Mouse (Mus musculus): ENCODE measurements around the gene Mapkapk3.
"Not testable (repeated sequence)": the region's sequence is repeated elsewhere in the genome, so short reads cannot be mapped to it uniquely, and the experiment has no call there.

Mapkapk3 gene

DNA sequence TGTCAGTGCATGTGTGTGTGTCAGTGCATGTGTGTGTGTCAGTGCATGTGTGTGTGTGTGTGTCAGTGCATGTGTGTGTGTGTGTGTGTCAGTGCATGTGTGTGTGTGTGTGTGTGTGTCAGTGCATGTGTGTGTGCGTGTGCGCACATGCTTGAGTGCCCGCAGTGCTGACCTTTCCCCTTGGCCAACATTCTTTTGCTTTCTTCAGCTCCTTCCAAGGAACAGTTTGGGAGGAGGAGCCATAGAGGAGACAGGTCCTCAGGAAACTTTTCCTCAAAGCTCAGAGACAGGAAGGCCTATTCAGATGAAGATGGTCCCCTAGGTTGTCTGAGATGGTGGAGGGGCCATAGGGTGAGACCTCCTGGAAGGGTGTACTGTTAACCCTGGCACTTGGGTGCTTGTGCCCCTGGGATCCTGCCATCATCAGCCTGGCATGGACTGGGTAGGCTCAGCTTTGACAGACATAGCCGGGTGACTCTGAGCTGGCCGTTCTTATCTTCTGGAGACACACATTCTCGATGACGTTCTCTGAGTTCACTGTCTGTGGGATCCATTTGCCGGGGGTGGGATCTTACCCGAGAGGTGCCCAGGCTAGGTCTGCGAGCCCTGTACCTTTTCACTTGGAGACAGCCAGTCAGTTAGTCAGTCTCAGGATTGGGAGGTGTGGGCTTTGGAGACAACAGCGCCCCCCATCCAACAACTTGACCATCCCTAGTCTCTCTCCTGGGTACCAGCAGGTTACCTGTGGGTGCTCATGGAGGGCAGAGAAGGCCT lies 17.6 kb upstream of the Mapkapk3 start:
- DNase-seq (ENCODE audit: low spot score), result no peak

DNA sequence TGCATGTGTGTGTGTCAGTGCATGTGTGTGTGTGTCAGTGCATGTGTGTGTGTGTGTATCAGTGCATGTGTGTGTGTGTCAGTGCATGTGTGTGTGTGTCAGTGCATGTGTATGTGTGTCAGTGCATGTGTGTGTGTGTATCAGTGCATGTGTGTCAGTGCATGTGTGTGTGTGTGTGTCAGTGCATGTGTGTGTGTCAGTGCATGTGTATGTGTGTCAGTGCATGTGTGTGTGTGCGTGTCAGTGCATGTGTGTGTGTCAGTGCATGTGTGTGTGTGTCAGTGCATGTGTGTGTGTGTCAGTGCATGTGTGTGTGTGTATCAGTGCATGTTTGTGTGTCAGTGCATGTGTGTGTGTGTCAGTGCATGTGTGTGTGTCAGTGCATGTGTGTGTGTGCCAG lies 17.0 kb upstream of the Mapkapk3 start:
- DNase-seq (ENCODE audit: low spot score), result not testable (repeated sequence)

DNA sequence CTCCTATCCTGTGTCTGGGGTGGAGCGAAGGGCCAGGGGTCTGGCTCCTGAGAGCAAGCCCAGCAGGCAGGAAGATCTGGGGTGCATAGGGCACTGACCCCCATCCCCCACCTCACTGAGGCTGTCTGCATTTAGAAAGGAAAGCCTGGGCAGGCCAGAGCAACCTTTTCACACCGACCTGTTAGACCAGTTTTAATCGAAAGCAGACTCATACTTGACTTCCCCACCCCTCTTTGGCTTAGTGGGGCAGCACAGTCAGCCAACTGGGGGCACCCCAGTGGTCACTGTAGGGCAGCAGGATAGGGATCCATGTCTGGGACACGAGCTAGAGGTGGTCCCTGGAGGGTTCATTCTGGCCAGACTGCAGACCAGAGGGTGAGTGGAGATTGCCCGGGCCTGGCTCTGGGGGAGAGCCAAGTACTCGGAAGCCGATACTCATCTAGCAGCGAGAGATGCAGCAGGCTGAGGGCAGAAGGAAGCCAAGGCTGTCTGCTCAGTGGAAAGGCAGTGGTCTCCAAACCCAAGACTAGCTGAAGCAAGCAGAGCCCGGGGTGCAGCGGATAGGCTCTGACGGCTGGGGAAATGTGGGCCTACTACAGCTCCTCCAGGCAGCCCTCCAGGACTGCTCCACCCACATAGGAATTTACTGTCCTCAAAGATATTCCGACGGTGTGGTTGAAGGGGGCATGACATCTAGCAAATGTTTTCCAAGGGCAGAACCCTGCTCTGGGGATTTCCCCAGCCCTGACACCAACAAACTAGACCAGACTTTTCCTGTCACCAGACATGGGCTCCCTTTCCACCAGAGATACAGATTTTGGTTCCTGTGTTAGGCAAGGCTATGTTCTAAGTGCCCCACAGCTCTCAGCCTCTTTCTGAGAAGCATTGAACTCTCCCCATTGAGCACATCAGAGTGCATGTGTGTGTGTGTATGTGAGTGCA lies 16.2 kb upstream of the Mapkapk3 start:
- DNase-seq (ENCODE audit: low spot score), result no peak

DNA sequence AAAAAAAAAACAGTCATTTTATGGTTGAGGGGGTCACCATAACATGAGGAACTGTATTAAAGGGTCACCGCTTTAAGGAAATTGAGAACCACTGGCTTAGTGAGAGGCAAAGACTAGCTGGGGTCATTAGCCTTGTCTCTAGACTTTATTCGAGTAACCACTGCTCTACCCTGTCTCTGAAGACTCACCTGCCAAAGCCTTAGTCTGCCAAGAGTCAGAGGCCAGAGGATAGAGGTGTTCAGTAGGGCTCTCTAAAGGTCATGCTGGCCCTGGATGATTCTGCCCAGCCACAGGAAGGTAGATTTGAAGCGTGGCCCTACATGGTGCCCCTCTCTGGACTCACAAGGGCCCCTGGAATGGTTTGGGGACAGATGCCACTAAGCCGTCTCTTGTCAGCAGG lies 15.3 kb upstream of the Mapkapk3 start:
- no peak for DNase-seq (ENCODE audit: low spot score)

DNA sequence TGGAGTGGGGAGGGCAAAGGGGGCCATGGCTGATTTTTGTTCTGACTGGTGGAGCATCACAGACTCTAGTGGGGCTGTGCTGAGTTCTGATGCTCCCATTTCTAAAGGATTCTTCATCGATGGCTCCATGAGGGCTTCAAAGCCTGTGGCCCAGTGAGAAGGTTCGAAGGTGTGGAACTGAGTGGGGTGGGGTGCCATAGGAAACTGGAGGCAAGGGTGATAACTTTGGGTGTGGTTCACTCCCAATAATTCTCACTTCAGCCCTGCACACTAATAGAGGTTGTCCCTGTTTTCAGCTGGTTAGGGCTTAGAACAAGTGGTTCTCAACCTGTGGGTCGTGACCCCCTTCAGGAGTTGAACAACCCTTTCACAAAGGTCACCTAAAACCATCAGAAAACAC lies 14.7 kb upstream of the Mapkapk3 start:
- DNase-seq (ENCODE audit: low spot score), result no peak

DNA sequence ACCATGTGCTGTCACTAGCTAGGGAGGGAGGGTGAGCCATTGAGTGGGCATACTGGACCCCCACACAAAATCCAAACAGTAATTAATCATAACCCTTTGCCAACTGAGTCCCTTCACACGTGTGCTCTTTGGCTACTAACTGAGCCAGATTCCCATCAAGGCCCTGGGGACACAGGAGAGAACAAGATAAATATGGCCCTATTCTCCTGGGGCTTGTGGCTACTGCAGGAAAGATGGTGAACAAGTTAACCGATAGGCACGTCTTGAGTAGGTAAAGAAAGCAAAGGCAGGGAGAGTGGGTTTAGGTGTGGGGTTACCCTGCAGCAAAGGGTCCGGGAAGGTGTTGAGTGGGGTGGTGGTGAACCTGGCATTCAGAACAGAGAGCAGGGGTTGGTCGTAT lies 14.2 kb upstream of the Mapkapk3 start:
- no peak for DNase-seq (ENCODE audit: low spot score)

DNA sequence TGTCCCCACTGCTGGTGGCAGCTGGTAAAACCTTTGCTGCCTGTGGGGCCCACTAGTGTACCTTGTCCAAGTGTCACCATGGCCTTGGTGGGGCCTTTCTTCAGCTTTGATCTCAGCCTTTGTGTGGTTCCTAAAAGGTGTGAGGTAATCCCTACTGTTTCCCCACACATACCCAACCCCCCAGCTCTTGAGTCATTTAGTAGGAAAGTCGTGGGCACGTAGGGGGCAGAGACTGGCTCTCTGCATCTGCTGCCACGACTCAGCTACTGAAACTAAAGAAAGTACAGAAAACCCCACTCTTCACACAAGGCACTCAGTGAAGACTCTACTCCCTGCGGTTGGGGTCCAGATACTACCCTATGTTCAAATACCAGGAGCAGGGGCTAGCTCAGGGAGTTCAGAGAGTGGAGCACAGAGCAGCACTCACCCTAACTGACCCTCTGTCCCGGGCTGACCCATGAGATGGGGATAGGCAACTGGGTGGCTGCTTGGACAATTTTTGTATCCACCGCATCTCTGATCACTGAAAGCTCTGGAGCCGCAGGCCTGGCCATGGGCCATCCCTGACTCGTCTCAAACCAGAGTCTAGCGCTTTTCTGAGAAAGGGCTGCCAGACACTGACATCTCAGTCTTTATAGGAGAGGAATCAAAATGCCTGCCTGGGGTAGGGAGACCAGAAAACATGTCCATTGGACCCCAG lies 13.6 kb upstream of the Mapkapk3 start:
- no peak for DNase-seq (ENCODE audit: low spot score)

DNA sequence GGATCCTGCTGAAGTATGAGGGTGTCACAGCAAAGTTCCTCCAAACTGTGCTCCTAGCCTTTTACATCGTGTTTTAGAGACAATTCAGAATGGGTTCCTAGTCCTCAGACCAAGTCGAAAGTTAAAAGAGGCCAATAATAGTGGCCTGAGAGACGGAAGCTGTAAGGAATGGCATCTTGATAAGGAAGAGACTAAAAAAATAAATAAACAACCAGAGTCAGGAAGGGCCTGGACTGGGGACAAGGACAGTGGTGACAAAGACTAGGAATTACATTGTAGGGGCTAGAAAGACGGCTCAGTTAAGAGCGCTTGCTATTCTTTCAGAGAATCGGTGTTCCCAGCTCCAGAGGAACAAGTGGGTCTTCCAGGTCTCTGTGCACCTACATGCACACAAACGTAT lies 12.9 kb upstream of the Mapkapk3 start:
- no peak for DNase-seq (ENCODE audit: low spot score)

DNA sequence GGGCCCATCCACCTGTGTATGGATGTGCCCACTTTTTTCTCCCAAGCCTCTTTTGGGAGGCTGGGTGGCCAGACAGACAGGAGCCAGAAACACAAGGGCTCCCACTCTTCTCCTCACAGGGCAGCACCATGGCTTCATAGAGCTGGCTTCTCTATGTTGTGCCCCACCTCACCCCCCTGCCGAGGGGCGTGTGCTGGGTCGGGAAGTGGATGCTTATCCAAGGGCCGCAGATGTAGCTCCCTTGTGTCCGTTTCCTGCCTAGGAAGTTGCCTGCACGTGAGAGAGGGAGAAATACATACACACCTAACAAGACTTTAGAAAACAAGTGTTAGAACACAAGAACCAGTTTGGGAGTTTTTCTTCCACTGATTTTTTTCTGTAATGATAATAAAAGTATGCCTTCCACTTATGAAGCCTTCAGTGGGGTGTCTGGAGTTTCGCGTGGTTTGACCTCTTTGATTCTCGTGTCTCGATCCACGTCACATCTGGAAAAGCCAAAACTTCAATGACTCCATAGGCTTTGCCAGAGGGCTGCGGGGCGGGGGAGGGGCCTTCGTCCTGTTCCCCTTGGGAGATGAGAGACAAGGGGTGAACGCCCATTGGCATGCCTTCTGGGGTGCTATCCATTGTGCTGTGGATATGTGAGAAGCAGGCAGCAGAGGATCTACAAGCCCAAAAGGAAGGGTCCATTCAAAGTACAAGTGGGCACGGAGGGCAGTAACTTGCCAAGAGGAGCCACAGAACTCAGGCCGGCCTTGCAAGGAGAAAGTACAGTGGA lies 12.1 kb upstream of the Mapkapk3 start:
- no peak for DNase-seq (ENCODE audit: low spot score)

DNA sequence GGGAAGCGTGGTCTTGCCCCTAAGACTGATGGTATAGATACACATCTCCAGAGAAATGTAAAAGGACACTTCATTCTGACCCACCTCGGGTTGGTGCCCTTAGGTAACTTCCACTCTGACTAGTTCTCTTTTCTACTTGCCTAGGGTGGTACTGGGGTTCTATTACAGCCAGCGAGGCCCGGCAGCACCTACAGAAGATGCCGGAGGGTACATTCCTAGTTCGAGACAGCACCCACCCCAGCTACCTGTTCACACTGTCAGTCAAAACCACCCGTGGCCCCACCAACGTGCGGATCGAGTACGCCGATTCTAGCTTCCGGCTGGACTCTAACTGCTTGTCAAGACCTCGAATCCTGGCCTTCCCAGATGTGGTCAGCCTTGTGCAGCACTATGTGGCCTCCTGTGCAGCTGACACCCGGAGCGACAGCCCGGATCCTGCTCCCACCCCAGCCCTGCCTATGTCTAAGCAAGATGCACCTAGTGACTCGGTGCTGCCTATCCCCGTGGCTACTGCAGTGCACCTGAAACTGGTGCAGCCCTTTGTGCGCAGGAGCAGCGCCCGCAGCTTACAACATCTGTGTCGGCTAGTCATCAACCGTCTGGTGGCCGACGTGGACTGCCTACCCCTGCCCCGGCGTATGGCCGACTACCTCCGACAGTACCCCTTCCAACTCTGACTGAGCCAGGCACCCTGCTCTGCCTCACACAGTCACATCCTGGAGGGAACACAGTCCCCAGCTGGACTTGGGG lies 10.7 kb upstream of the Mapkapk3 start:
- no peak for DNase-seq (ENCODE audit: low spot score)

DNA sequence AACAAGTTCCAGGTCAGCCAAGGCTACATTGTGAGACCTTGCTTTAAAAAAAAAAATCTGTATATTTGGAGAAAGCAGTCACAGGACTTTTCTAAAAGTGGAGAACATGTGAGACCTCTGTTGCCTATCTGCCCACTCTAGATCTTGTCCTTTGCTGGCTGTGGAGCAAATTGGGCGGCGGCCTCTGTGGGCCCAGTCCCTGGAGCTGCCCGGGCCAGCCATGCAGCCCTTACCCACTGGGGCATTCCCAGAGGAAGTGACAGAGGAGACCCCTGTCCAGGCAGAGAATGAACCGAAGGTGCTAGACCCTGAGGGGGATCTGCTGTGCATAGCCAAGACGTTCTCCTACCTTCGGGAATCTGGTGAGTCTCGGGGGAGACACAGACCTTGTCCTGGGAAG lies 10.1 kb upstream of the Mapkapk3 start:
- no peak for DNase-seq (ENCODE audit: low spot score)

DNA sequence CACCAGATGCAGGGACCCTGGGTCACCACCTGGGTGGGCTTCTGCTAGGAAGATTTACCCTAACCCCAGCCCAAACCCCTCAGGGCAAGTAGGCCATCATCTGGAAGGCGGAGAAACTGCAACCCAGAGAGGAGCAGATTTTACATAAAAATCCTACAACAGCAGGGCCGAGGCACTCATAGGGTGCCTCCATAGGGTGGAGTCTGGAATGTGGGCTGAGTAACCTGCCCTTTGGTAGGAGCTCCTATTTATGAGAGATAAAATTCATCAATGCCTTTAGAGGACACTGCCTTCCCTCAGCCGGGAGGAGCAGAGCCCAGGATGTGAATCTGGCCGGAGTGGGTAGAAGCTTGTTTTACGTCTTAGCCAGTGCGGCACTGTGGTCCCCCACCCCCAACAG lies 9.2 kb upstream of the Mapkapk3 start:
- DNase-seq (ENCODE audit: low spot score), result no peak

DNA sequence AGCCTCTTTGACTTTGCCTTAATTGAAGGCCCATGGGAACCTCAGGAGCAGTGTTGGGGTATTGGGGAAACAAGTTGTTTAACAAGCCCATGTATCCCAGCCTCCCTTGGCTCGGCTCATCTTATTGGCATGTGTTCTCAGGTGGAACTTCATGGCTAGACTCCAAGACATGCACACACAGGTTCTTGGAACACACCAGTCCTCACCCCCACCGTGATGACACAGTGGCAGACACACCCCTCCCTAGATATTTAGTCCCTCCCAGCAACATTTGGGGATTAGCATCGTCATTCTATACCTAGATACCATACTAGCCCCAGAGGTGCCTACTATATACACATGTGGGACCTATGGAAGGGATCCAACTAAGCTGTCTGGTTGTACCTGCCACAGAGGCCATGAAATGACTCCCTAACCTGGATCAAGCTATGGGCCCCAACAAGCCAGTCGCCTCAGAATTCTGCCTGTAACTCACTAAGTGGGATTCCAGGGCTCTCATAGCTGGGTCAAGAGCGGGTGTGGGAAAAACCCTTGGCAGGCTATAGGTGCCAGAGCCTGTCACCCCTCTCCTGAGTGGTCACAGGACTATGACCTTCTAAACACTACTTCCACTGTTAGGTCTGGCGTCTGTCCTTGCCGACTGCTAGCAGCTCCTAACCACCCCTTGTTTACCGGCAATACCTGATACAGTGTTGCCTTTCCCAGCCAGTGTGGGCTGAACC lies 8.5 kb upstream of the Mapkapk3 start:
- DNase-seq (ENCODE audit: low spot score), result no peak

DNA sequence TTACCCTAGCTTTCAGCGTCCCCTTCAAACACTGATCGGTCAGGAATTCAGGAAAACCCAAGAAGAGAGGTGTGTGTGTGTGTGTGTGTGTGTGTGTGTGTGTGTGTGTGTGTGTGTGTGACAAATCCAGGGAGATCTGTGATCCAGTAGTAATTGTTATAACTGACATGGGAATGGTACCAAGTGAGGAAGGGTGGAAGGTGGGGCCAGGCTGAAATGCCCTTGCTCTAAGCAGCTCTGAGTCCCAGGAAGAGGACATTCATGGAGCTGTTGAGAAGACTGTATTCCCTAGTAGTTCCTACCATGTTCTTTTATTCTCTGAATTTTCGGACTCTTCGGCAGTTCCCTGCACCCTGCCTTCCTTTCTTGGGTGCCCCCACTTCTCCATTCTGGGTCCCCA lies 8.0 kb upstream of the Mapkapk3 start:
- no peak for DNase-seq (ENCODE audit: low spot score)

DNA sequence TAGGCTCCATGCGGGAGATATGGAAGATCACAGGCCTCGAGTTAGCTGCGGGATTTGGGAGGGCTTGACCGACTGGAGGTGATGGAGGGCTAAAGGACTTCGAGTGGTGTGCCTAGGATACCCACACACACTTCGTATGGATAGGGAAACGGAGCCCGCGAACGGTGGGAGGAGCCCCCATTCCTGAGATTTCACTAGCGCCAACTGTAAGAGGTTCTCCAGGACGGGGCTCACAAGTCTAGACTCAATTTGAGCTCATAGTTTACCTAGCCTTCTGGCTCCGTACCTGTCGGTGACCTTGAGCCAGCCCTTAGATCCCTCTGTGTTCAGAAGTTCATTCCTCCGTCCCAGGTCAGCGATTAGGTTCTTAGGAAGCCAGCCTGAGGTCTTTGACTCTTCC lies 7.4 kb upstream of the Mapkapk3 start:
- DNase-seq (ENCODE audit: low spot score), result no peak

DNA sequence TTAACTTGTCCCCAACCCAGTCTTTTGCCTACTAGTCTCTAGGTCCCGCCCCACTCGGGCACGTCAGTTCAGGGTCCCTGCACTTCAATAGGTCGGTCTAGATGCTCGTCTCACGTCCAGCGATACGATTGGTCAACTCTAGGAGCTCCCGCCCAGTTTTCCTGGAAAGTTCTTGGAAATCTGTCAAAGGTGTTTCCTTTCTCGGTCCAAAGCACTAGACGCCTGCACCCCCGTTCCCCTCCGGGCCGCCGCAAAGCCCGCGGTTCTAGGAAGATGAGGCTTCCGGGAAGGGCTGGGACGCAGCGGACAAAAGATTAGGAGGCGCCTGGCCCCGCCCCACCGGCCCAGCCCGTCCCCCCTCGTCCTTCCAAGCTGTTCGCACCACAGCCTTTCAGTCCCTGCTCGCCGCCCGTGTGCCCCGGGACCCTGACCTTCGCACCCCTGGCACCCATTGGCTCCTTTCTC lies 6.9 kb upstream of the Mapkapk3 start:
- DNase-seq (ENCODE audit: low spot score), result peak; percentile 92

DNA sequence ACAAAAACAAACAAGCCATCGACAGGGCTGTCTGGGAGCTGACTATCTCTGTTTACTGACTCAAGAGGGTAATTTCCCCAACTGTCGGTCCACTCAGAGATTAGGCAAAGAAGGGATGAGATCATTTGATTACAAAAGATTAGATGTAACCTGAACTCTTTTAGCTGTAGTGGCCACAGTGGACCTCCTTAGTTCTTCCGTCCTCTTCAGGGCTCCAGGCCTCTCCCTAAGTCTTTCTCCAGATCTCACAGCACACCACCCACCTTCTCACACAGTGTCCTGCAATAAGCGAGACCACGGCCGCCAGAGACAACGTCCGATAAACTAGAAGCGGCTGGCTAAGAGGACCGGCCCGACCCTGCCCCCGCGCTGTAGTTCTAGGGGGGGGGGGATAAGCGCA lies 6.4 kb upstream of the Mapkapk3 start:
- no peak for DNase-seq (ENCODE audit: low spot score)

DNA sequence AAGGTAGTCTGAATTCAATTTTAAA lies 6.2 kb upstream of the Mapkapk3 start, which contains the start of gene Cish:
Gene Cish (plus strand): TSS at position 11 of the 25 bp plus-strand sequence.
- no peak for DNase-seq (ENCODE audit: low spot score)

DNA sequence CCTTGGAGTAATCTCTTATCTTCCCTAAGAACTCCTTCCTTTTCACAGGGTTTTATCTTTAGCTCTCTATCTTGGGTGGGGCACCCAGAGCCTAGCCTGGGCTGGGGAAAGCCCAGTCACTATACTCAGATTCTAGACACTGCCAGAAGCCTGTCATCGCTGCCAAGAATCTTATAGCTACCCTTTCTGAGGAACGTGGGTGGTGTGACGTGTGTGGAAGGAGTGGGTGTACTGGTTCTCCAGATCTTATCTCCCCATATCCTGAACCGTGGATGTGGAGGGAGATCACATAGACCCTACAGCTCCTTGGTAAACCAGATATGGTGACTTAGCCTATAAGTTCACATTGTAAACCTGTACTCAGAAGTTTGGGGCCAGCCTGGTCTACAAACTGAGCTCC lies 5.9 kb upstream of the Mapkapk3 start:
- no peak for DNase-seq (ENCODE audit: low spot score)

DNA sequence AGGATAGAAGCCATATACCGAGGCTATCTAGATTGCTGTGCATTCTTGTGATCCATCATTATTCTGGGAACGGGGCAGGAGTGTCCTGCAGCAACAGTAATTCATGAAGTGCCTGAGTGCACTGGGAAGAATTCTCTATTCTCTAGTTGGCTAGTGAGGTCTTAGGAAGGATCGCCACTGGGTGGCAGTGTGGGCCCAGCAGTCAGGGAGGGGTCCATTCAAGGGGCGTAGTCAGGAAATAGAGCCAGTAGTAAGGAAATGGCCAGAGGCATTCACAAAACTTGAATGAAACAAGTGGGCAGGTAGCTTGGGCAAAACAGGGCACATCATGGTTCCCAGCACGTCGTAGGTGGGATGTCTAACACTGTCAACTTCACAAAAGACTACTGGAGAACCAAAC lies 4.6 kb upstream of the Mapkapk3 start:
- DNase-seq (ENCODE audit: low spot score), result peak; percentile 73

DNA sequence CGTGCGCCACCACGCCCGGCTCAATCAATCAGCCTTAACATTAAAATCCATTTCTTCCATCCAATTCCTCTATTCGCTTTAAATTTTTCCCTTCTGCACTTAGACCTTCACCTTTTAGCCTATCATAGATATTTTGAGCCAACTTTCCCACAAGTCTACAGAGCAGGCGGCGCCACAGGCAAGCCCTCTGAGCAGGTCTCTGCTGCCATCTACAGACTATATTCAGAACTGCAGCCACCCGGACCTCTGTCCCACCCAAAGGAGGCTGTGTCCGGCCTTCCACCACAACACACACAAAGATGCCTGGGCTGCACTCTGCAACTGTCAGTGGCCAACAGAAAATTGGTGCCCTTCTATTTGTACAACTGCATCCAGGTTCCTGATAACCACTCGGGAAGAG lies 1.2 kb upstream of the Mapkapk3 start:
- peak; percentile 84 for DNase-seq (ENCODE audit: low spot score)

Measured in layer of hippocampus, adult 11-12 months (tissue).